Mouse (Mus musculus) hematopoietic stem cell, adult 5-6 weeks (primary cell): ENCODE measurements around the gene Sntb2. TPM values are rescaled to one million over a fixed set of nuclear protein-coding genes. Genes with fewer than 3 reads are reported as not detected.
"Not testable (repeated sequence)": the region's sequence is repeated elsewhere in the genome, so short reads cannot be mapped to it uniquely, and the experiment has no call there.

Experiments
- ATAC-seq, 2 experiments: fragments of 125-278 bp in 1 of 2; replicated peaks in 1 of 2; 2 replicates each; pipeline ENCODE4 v1.8.0; 2016 to 2017; ENCODE audit warnings: inconsistent platforms in 2 of 2, mild to moderate bottlenecking in 2 of 2, moderate number of reproducible peaks in 2 of 2, low read depth in 1 of 2, moderate TSS enrichment in 1 of 2; ENCODE audit not compliant: low FRiP score in 2 of 2, poor library complexity in 2 of 2, severe bottlenecking in 2 of 2, insufficient read depth in 1 of 2, low TSS enrichment in 1 of 2
- total RNA-seq: library from RNA; stranded (forward); fragments of 172-1452, 232-1000 nt; gene quantifications from 2 replicates; pipeline ENCODE4 v1.2.3, GENCODE M21; 2017

The Sntb2 gene
- total RNA-seq, 1 experiment from 2014 or later, result 4.0 TPM

GRCm38 (mm10) chr8:106925446-106925845 lies 10.1 kb upstream of the Sntb2 start:
- ATAC-seq, result no peak

- peak; percentile 62 to 68 for ATAC-seq
Observed at GRCm38 (mm10) chr8:106927247-106927646, 8.3 kb upstream of the Sntb2 start.

- not testable (repeated sequence) for ATAC-seq
Observed at GRCm38 (mm10) chr8:106928182-106928581, 7.4 kb upstream of the Sntb2 start.

- peak in 1 of 2 experiments; percentile 29; a peak in 1 of 4 replicates for ATAC-seq
Observed at GRCm38 (mm10) chr8:106929155-106929913, 6.2 kb upstream of the Sntb2 start.

- ATAC-seq, result no peak
Observed at GRCm38 (mm10) chr8:106929921-106930320, 5.6 kb upstream of the Sntb2 start.

GRCm38 (mm10) chr8:106932376-106933065 lies 3.0 kb upstream of the Sntb2 start:
- ATAC-seq, result no peak

GRCm38 (mm10) chr8:106933506-106934143 lies 1.9 kb upstream of the Sntb2 start:
- no peak for ATAC-seq

- no peak for ATAC-seq
Observed at GRCm38 (mm10) chr8:106934226-106934977, 1.1 kb upstream of the Sntb2 start.

- peak in 1 of 2 experiments; percentile 30; a peak in 2 of 4 replicates for ATAC-seq
Observed at GRCm38 (mm10) chr8:106935899-106936477, 438 bp downstream of the Sntb2 start.

GRCm38 (mm10) chr8:106936478-106937051 lies 1.0 kb downstream of the Sntb2 start:
- ATAC-seq, result 0 out of 4 replicates have a peak, but pooled peaks of 1 of the 2 experiments have one; percentile 43

- ATAC-seq, result no peak
Observed at GRCm38 (mm10) chr8:106937081-106937800, 1.7 kb downstream of the Sntb2 start.

GRCm38 (mm10) chr8:106941806-106942205 lies 6.3 kb downstream of the Sntb2 start:
- no peak for ATAC-seq

GRCm38 (mm10) chr8:106943874-106944418 lies 8.4 kb downstream of the Sntb2 start:
- ATAC-seq, result no peak

GRCm38 (mm10) chr8:106944756-106945155 lies 9.2 kb downstream of the Sntb2 start:
- ATAC-seq, result no peak

GRCm38 (mm10) chr8:106948678-106949243 lies 13.2 kb downstream of the Sntb2 start:
- ATAC-seq, result no peak

GRCm38 (mm10) chr8:106951707-106952106 lies 16.2 kb downstream of the Sntb2 start:
- no peak for ATAC-seq
